Mouse (Mus musculus) forebrain, embryonic 13.5 days (tissue): ENCODE measurements around the gene Ppt2. TPM values are rescaled to one million over a fixed set of nuclear protein-coding genes. Genes with fewer than 3 reads are reported as not detected.

Source experiments
- ATAC-seq: fragments of 200-750 bp; cut with Nextera tagmentation; 2 replicates; pipeline ENCODE4 v1.8.0; 2017
- H3K27ac ChIP-seq: fragments of 300-500 bp; sonication (generic); 2 replicates; pipeline ENCODE4 v1.5.1; 2015; ENCODE audit warnings: inconsistent platforms, mild to moderate bottlenecking, moderate library complexity
- H3K27me3 ChIP-seq: fragments of 300-500 bp; sonication (generic); 2 replicates; pipeline ENCODE4 v1.6.1; 2015; ENCODE audit warnings: mild to moderate bottlenecking, inconsistent platforms
- H3K36me3 ChIP-seq: fragments of 300-500 bp; sonication (generic); 2 replicates; pipeline ENCODE4 v1.6.1; 2015; ENCODE audit warnings: mild to moderate bottlenecking, inconsistent platforms; ENCODE audit not compliant: poor library complexity, severe bottlenecking
- H3K4me1 ChIP-seq: fragments of 300-500 bp; sonication (generic); 2 replicates; pipeline ENCODE4 v1.6.1; 2015; ENCODE audit warnings: inconsistent platforms
- H3K4me2 ChIP-seq: fragments of 300-500 bp; sonication (generic); 2 replicates; pipeline ENCODE4 v1.6.1; 2015; ENCODE audit warnings: inconsistent platforms, mild to moderate bottlenecking, moderate library complexity
- H3K4me3 ChIP-seq: fragments of 300-500 bp; sonication (generic); 2 replicates; pipeline ENCODE4 v1.5.1; 2015; ENCODE audit warnings: mild to moderate bottlenecking, inconsistent platforms
- H3K9ac ChIP-seq: fragments of 300-500 bp; sonication (generic); 2 replicates; pipeline ENCODE4 v1.6.1; 2015; ENCODE audit warnings: mild to moderate bottlenecking, inconsistent platforms
- H3K9me3 ChIP-seq: fragments of 300-500 bp; sonication (generic); replicated peaks from 2 replicates; pipeline ENCODE4 v1.6.1; 2016; ENCODE audit warnings: inconsistent platforms
- WGBS: fragments of 180-500 bp; shearing (Covaris S2); methylation state at CpG from one replicate; pipeline ENCODE4 v1.1.7; 2015; 5-methylcytosine and 5-hydroxymethylcytosine counted together
- polyA plus RNA-seq: library from polyadenylated mRNA; unstranded; fragments of >200 nt; fragmentation: Nextera tagmentation; extraction: Ambion mirVana; gene quantifications from 2 replicates; pipeline ENCODE4 v1.2.1, GENCODE M21; 2015

The Ppt2 gene
- polyA plus RNA-seq, 1 experiment from 2014 or later = 15.9 TPM

DNA sequence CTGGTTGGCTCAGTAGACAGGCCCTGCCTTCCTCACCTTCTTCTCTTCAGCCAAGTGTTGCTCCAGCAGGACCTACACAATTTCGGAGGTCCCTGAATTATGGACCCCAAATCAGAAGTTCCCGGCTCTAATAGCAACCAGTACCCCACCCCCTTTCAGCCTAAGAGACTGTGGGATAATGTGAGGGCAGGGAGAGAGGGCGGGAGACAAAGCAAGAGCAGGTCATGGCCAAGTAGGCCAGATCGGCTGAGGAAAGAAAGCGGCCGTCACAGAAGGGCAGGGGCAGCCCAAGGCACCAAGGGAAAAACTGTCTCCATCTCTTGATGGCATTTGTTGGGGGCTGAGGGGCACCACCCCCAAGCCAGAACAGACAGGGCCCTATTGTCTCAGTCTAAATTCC lies 12.4 kb downstream of the Ppt2 start, which contains the start of gene Egfl8:
Egfl8 (minus strand) TSS at position 101 of the 400 bp plus-strand sequence.
- no peak for ATAC-seq
- Histone ChIP-seq H3K4me3 (no peak within 1 kb of the TSS), H3K36me3 (peaks cover 71% of the 10 kb centered on the region), H3K27ac (no peak within 1 kb of the TSS), H3K27me3 (no peaks in the 10 kb centered on the region), H3K9ac (no peak within 1 kb of the TSS), H3K4me1 (no peaks in the 10 kb centered on the region), H3K9me3 (no peaks in the 10 kb centered on the region), H3K4me2 (no peak within 1 kb of the TSS)
- 70% methylated on average over 6 of the region's 6 CpGs for WGBS

DNA sequence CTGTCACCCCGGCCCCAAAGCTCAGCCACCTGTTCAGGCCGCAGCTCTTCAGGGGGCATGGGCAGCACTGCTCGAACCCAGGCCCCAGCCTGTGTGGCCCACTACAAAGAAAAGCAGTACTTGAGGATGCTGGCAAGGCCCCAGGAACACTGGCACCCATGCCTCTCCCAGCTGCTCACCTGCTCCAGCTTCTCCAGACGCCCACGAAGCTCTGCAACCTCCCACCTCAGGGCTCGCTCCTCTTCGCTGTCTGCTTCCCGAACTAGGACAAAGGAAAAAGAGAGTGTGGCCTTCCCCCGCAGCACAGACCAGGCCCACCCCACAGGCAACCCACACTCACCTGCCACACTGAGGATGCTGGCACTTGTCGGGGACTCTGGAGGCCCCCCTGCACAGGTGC lies 14.5 kb downstream of the Ppt2 start:
- Histone ChIP-seq H3K4me1 (peaks cover 3% of the 10 kb centered on the region; the same call in 1 of the 2 replicates), H3K36me3 (peaks cover 80% of the 10 kb centered on the region), H3K9me3 (no peaks in the 10 kb centered on the region), H3K4me2 (no peak overlapping the region), H3K4me3 (no peak overlapping the region), H3K27ac (no peak overlapping the region), H3K27me3 (no peaks in the 10 kb centered on the region), H3K9ac (no peak overlapping the region)
- no peak for ATAC-seq
- WGBS = 90% methylated on average over 10 of the region's 10 CpGs

DNA sequence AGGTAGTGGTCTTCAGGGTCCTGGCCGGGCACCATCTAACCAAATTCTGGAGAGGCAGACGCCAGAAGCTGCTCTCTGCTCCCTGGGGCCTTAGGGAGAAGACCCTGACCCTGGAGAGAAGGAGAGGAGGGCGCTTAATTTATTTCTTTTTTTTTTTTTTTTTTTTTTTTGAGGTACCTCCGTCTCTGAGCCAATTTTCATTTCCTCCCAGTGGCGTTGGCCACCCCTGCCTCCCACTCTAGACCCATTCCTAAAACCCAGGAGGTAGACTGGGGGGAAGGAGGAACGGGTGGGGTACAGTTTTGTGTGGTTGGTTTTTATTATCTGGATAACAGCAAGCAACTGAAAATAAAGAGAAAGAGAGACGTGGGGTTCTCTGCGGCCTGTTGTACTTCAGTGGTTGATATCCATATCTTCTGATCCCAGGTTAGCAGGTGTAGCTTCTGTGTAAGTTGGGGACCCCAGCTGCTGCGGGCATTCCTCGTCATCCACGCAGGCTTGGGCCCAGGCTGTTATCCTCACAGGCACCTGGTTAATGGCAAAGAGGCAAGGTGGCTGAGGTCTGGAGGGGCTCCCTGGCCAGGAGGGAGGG lies 15.2 kb downstream of the Ppt2 start:
- Histone ChIP-seq H3K4me1 (peaks cover 8% of the 10 kb centered on the region), H3K27me3 (no peaks in the 10 kb centered on the region), H3K9me3 (no peaks in the 10 kb centered on the region), H3K4me3 (no peak overlapping the region), H3K36me3 (peaks cover 80% of the 10 kb centered on the region), H3K4me2 (no peak overlapping the region), H3K27ac (no peak overlapping the region), H3K9ac (no peak overlapping the region)
- no peak for ATAC-seq
- 88% methylated on average over 11 of the region's 11 CpGs for WGBS

DNA sequence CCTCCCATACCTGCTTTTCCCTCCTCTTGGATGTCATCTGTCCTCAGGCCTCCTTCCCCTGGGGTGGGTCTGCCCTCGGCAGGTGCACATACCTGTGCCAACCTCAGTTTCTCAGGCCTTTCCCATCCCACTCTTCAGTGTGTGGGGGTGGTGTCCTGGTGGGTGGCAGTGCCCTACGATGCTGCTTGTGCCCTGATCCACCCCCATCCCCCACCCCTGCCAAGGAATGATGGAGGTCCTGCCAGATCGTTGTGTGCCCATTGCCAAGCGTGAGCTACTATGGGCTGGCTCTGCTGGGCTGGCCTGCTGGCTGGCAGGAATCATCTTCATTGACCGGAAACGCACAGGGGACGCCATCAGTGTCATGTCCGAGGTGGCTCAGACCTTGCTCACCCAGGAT lies 17.3 kb downstream of the Ppt2 start:
- no peak overlapping the region for H3K27ac ChIP-seq
- peaks cover 67% of the 10 kb centered on the region for H3K36me3 ChIP-seq
- no peak for ATAC-seq
- 92% methylated on average over 8 of the region's 8 CpGs for WGBS
- H3K27me3 ChIP-seq = no peaks in the 10 kb centered on the region
- no peak overlapping the region for H3K4me3 ChIP-seq
- H3K4me2 ChIP-seq = no peak overlapping the region
- H3K9me3 ChIP-seq = no peaks in the 10 kb centered on the region
- H3K9ac ChIP-seq = no peak overlapping the region
- peaks cover 28% of the 10 kb centered on the region for H3K4me1 ChIP-seq

DNA sequence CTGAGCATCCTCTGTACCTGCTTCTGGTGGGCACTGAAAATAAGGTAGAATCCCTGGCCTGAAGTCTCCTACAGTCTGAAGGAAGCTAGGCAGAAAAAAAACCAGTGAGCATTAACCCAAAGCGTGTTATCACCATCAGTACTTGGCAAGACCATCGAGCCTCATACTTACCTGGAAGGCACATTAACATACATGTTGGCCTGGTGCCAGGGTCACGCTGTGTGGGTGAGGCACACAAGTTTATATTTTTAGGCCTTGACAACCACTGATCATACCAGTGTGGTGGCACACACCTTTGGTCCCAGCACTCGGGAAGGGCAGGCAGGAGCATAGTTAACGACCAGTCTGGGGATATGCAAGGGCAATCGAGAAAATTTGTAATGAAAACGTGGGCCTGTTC lies 20.3 kb downstream of the Ppt2 start:
- WGBS = 87% methylated on average over 7 of the region's 7 CpGs
- Histone ChIP-seq H3K36me3 (peaks cover 36% of the 10 kb centered on the region), H3K9ac (no peak overlapping the region), H3K4me1 (peaks cover 39% of the 10 kb centered on the region), H3K4me2 (no peak overlapping the region), H3K4me3 (no peak overlapping the region), H3K27me3 (no peaks in the 10 kb centered on the region), H3K27ac (no peak overlapping the region), H3K9me3 (no peaks in the 10 kb centered on the region)
- ATAC-seq = no peak

DNA sequence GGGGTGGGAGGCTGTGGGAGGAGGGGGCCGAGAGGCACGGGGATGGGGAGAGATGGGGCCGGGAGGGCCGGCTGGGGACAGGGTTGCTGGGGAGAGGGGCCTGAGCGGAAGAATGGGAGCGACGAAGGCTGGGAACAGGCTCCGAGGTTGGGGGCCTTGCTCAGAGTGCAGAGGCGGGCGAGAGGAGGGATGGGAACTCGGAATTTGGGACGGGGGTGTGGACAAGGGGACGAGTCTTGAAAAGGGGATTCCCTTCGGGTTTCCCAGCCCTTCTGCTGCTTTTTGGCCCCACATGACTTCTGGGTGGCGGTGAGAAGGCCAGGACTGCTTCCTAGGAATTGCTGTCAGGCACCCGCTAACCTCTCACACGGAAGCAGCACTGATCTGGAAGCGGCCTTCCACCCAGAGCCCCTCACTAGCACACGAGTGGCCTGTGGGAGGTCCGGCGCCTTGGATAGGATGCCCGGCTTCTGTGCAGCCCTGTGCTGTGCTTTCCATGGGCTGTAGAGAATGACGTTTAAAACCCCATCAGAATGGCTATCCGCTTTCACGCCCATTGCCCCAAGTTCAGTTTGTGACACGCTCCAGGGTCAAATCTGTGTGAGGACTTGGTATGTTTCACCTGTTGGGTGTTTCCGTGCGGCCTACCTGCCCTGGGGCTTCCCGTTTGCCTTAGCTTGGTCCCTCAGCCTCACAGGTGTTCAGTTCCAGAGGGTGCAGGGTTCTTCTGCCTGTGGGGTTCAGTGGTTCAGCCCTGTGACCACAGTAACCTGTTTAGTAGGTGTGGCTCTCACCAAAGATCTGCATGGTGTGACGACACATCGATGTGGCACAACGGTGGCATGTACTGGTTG lies 21.9 kb downstream of the Ppt2 start:
- Histone ChIP-seq H3K27ac (peak overlapping the region; percentile 91), H3K4me3 (peak overlapping the region; percentile 93), H3K4me1 (peaks cover 51% of the 10 kb centered on the region), H3K9me3 (no peaks in the 10 kb centered on the region), H3K4me2 (peak overlapping the region; percentile 99), H3K9ac (peak overlapping the region; percentile 96), H3K27me3 (no peaks in the 10 kb centered on the region), H3K36me3 (peaks cover 26% of the 10 kb centered on the region)
- WGBS = 17% methylated on average over 32 of the region's 32 CpGs
- no peak for ATAC-seq

DNA sequence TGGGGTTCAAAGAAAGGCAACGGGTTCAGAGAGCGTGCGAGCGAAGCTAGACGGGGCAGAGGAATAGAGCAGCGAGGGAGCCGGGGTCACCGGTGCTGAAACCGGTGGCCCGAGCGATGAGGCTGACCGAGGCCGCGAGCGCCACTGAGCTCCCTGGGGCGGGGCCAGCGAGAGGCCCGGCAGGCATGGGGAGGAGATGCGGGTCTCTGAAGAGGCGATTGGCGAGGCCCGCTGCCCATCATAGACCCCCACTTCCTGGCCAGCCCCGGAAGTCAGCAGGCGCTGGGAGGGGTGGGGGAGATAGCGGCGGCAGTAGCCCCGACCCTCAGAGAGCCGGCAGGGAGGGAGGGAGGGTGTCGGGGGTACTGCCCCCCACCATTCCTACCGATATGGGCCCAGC lies 22.7 kb downstream of the Ppt2 start:
- under 1% methylated on average over 27 of the region's 30 CpGs for WGBS
- H3K9ac ChIP-seq = peak overlapping the region; percentile 96
- peak overlapping the region; percentile 91 for H3K27ac ChIP-seq
- H3K9me3 ChIP-seq = no peaks in the 10 kb centered on the region
- H3K4me2 ChIP-seq = peak overlapping the region; percentile 99
- H3K36me3 ChIP-seq = peaks cover 25% of the 10 kb centered on the region
- peaks cover 51% of the 10 kb centered on the region for H3K4me1 ChIP-seq
- peak overlapping the region; percentile 93 for H3K4me3 ChIP-seq
- no peaks in the 10 kb centered on the region for H3K27me3 ChIP-seq
- ATAC-seq = peak; percentile 54

DNA sequence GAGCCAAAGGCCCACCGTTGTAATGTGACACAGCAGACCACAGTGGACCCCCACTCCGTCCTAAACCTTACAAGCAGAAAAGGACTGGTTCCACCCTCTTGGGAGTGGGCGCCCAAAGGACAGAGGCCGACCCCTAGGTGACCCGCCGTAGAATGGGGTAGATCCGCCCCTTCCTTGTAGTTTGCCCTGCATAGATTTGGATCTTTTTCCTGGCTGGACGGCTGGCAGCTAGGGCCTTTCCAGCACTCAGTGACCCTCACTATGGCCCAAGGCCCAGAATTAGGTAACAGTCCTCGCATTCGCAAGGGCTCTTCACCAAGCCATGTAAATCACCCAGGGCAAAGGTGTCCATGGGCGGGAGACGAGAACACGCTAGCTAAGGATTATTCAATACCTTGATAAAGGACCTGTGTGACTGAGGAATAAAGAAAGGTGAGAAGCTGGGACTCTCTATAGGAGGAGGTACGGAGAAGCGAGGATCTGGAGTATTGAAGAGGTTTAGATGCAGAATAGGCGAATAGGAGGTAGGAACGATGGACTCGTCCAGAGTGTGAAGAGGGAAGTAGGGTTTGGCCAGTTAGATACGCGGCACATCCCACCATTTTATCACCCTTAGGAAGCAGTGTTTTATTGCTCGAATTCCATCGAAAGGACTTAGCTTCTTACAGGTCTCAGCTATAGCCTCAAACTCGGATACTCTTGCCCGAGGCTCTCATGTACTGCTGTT lies 23.6 kb downstream of the Ppt2 start:
- Histone ChIP-seq H3K27me3 (no peaks in the 10 kb centered on the region), H3K9ac (peak overlapping the region; percentile 96), H3K4me2 (peak overlapping the region; percentile 99), H3K4me1 (peaks cover 51% of the 10 kb centered on the region), H3K36me3 (peaks cover 25% of the 10 kb centered on the region), H3K9me3 (no peaks in the 10 kb centered on the region), H3K27ac (peak overlapping the region; percentile 91), H3K4me3 (peak overlapping the region; percentile 93)
- WGBS = 15% methylated on average over 24 of the region's 24 CpGs
- ATAC-seq = no peak

DNA sequence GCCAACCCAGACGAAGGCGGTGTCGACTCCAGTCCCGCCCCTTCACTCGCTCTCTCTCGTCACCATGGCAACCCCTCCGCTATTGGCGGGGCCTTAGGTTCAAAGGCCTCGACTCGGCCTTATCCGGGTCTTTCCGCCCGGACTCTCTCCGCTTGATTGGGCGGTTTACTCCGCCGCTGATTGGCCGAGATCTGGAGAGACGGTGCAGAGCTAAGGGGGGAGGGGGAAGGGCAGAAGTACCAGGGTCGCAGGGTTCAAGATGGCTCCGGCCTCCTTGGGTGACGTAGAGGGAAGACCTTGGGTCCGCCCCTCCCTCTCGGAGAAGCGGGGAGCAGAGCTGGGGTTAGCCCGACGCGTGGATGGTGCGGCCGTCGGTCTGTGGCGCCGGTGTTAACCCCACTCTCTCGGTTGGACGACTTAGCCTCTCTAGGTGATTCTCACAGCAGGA lies 24.2 kb downstream of the Ppt2 start, which contains the start of gene Agpat1:
Agpat1 (plus strand) TSS at position 202 of the 448 bp plus-strand sequence.
- WGBS = 0% methylated on average over 34 of the region's 35 CpGs
- ATAC-seq = peak; percentile 82
- H3K4me1 ChIP-seq = peaks cover 51% of the 10 kb centered on the region
- peak within 1 kb of the TSS; percentile 93 for H3K4me3 ChIP-seq
- peak within 1 kb of the TSS; percentile 91 for H3K27ac ChIP-seq
- no peaks in the 10 kb centered on the region for H3K9me3 ChIP-seq
- no peaks in the 10 kb centered on the region for H3K27me3 ChIP-seq
- peaks cover 26% of the 10 kb centered on the region for H3K36me3 ChIP-seq
- peak within 1 kb of the TSS; percentile 96 for H3K9ac ChIP-seq
- peak within 1 kb of the TSS; percentile 99 for H3K4me2 ChIP-seq

DNA sequence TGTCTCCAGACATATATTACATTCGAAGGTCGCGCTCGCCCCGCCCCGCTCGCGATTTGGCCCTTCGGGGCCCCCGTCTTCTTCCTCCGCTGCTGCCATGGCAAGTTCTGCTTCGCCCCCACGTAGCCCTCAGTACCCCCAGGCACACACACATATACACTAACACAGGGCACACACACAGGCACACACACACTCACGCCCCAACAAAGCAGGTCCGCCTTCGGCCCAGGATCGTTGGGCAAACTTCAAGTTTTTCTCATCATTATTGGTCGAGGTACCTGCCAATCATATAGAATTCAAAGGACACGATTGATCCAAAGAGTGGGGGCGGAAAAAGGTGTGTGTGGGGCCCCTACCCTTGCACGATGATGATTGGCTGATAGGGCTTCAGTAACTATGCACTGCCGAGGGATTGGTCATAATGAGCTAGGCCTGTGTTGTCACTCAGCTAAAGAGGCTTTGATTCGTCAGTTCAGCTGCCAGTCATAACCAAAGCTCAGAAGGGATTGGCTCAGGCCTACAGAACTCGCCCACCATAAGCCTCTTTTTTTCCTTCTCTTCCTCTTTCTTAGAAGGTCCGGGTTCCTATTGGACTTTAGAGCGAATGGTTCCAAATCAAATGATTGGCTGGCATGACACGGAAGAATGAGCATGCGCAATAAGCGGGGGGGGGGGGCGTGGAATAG lies 24.8 kb downstream of the Ppt2 start, which contains the start of gene Rnf5:
Rnf5 (minus strand) TSS at position 316 of the 686 bp plus-strand sequence.
- H3K36me3 ChIP-seq = peaks cover 26% of the 10 kb centered on the region
- peak within 1 kb of the TSS; percentile 93 for H3K4me3 ChIP-seq
- H3K4me2 ChIP-seq = peak within 1 kb of the TSS; percentile 99
- peak; percentile 97 for ATAC-seq
- H3K27me3 ChIP-seq = no peaks in the 10 kb centered on the region
- H3K4me1 ChIP-seq = peaks cover 45% of the 10 kb centered on the region
- H3K9me3 ChIP-seq = no peaks in the 10 kb centered on the region
- peak within 1 kb of the TSS; percentile 96 for H3K9ac ChIP-seq
- H3K27ac ChIP-seq = peak within 1 kb of the TSS; percentile 91
- WGBS = under 1% methylated on average over 30 of the region's 30 CpGs

DNA sequence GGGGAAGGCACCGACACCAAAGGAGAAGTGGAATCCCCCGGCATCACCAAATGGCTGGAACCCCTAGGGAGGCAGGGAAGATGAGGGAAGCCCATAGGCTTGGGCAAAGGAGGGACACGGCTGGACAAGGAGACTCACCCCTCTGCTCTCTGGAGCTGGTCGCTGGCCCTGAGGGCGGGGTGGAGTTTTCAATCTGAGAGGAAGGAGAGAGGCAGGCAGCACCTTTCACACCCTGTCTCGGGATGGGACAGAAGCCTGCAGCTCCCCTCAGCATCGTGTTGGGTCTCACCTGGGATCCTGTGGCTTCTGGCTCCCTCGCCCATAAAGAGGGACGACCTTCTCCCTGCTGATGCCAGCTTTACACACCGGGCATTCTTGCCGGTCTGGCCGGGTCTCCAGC lies 26.5 kb downstream of the Ppt2 start:
- no peak overlapping the region for H3K27ac ChIP-seq
- peaks cover 37% of the 10 kb centered on the region for H3K4me1 ChIP-seq
- H3K9ac ChIP-seq = peak overlapping the region; percentile 89; the same call in 1 of the 2 replicates
- WGBS = 92% methylated on average over 12 of the region's 12 CpGs
- peak overlapping the region; percentile 76 for H3K4me2 ChIP-seq
- H3K36me3 ChIP-seq = peaks cover 23% of the 10 kb centered on the region
- peak overlapping the region; percentile 83 for H3K4me3 ChIP-seq
- H3K9me3 ChIP-seq = no peaks in the 10 kb centered on the region
- no peak for ATAC-seq
- no peaks in the 10 kb centered on the region for H3K27me3 ChIP-seq
